ENCODE assay signal across 25 mouse cellular contexts in the genomic region with DNA sequence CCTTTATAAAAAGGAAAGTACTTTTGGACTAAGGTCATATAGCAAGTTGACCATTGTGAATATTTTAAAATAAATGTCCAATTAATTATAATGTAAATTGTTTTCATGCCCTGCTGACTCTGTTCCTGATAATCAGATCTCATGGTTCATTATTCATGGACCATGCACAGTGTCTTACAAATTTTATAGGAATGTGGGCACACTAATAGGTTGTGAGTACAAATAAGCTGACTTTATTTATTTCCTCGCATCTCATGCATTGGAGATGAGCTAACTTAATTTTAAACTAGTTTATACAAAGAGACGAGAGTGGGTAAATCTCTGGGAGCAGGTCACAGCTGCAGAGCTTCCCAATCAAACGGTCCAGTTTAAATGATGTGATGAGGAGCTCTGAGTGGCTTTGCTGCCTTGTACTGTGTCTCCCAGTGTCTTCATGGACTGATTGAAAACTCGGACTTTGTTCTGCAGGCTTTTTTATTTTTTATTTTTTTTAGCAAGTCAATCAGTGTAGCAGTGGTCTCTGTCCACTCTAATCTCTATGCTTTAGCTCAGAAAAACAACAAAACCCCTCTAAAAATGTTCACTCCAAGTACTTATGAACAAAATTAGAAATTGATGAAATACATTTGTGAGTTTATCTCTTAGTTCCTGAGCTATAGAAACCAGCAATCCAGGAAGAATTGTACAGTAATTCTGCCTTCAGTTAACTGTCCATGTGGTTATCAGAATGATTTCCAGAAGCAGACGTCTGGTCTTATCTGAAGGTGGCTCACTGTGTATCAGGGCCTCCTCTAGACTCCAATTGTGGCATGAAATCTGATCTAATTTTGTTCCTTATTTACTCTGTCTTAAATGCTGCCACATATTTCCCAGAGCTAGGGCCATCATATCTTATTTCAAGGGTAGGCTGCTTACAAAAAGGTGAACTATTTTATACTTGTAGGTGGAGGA.
DNase-seq lines count a peak whose midpoint lies in the region; ATAC-seq lines count a peak whose summit lies in the region.
"Had no signal": no experiment of that assay in that cellular context is flagged by ENCODE, and none has a peak within 500 bp of the region (broad histone marks: within the 10 kb centered on the region; RNA-seq: fewer than 3 reads in every experiment).

No protein-coding gene starts in this region.

- H3K4me3 ChIP-seq in hindbrain, embryonic 12.5 days, result no peak overlapping the region
- no peak overlapping the region for H3K4me3 ChIP-seq in hindbrain, embryonic 10.5 days
- H3K4me3 ChIP-seq in neural tube, embryonic 12.5 days, result no peak overlapping the region
- no peak overlapping the region for H3K4me3 ChIP-seq in neural tube, embryonic 15.5 days (replicated peaks)
- no peak overlapping the region for H3K4me3 ChIP-seq in hindbrain, embryonic 14.5 days (replicated peaks; ENCODE audit: low read length)
- H3K4me3 ChIP-seq: embryonic facial prominence, embryonic 13.5 days; erythroblast, embryonic 14.5 days; forebrain, embryonic 15.5 days; intestine, embryonic 15.5 days; limb, embryonic 12.5 days had no signal

- WGBS in hindbrain, embryonic 12.5 days, result 32% methylated on average over 5 of the region's 5 CpGs
- WGBS in hindbrain, embryonic 10.5 days, result 46% methylated on average over 5 of the region's 5 CpGs
- 33% methylated on average over 5 of the region's 5 CpGs for WGBS in neural tube, embryonic 12.5 days
- WGBS in neural tube, embryonic 15.5 days, result 21% methylated on average over 5 of the region's 5 CpGs
- 20% methylated on average over 5 of the region's 5 CpGs for WGBS in hindbrain, embryonic 14.5 days

- H3K27me3 ChIP-seq in hindbrain, embryonic 12.5 days, result no peaks in the 10 kb centered on the region
- no peaks in the 10 kb centered on the region for H3K27me3 ChIP-seq in hindbrain, embryonic 10.5 days (ENCODE audit: insufficient read depth, poor library complexity, severe bottlenecking)
- no peaks in the 10 kb centered on the region for H3K27me3 ChIP-seq in neural tube, embryonic 12.5 days (replicated peaks)
- no peaks in the 10 kb centered on the region for H3K27me3 ChIP-seq in neural tube, embryonic 15.5 days (replicated peaks)
- no peaks in the 10 kb centered on the region for H3K27me3 ChIP-seq in hindbrain, embryonic 14.5 days (ENCODE audit: control insufficient read depth, insufficient read depth, low read length)
- H3K27me3 ChIP-seq: embryonic facial prominence, embryonic 13.5 days; forebrain, embryonic 15.5 days; intestine, embryonic 15.5 days; limb, embryonic 12.5 days had no signal

- H3K36me3 ChIP-seq in hindbrain, embryonic 12.5 days, result no peaks in the 10 kb centered on the region
- H3K36me3 ChIP-seq in hindbrain, embryonic 10.5 days, result no peaks in the 10 kb centered on the region
- H3K36me3 ChIP-seq in neural tube, embryonic 12.5 days, result no peaks in the 10 kb centered on the region
- H3K36me3 ChIP-seq in neural tube, embryonic 15.5 days, result no peaks in the 10 kb centered on the region
- H3K36me3 ChIP-seq in hindbrain, embryonic 14.5 days (replicated peaks; ENCODE audit: control insufficient read depth, insufficient read depth), result no peaks in the 10 kb centered on the region
- H3K36me3 ChIP-seq: embryonic facial prominence, embryonic 13.5 days; forebrain, embryonic 15.5 days; intestine, embryonic 15.5 days; limb, embryonic 12.5 days had no signal

- H3K27ac ChIP-seq in hindbrain, embryonic 12.5 days, result no peak overlapping the region
- H3K27ac ChIP-seq in hindbrain, embryonic 10.5 days, result no peak overlapping the region
- H3K27ac ChIP-seq in neural tube, embryonic 12.5 days, result no peak overlapping the region
- no peak overlapping the region for H3K27ac ChIP-seq in neural tube, embryonic 15.5 days (replicated peaks)
- no peak overlapping the region for H3K27ac ChIP-seq in hindbrain, embryonic 14.5 days
- H3K27ac ChIP-seq: embryonic facial prominence, embryonic 13.5 days; forebrain, embryonic 15.5 days; intestine, embryonic 15.5 days; limb, embryonic 12.5 days had no signal

- no peak overlapping the region for H3K4me2 ChIP-seq in hindbrain, embryonic 12.5 days (replicated peaks)
- no peak overlapping the region for H3K4me2 ChIP-seq in neural tube, embryonic 12.5 days (replicated peaks)
- H3K4me2 ChIP-seq in neural tube, embryonic 15.5 days, result no peak overlapping the region
- no peak overlapping the region for H3K4me2 ChIP-seq in hindbrain, embryonic 14.5 days (replicated peaks)
- H3K4me2 ChIP-seq: embryonic facial prominence, embryonic 13.5 days; forebrain, embryonic 15.5 days; heart, embryonic 11.5 days; intestine, embryonic 15.5 days; limb, embryonic 12.5 days; liver, embryonic 11.5 days had no signal

- H3K9me3 ChIP-seq in hindbrain, embryonic 12.5 days (replicated peaks), result no peaks in the 10 kb centered on the region
- no peaks in the 10 kb centered on the region for H3K9me3 ChIP-seq in hindbrain, embryonic 10.5 days
- no peaks in the 10 kb centered on the region for H3K9me3 ChIP-seq in neural tube, embryonic 12.5 days
- no peaks in the 10 kb centered on the region for H3K9me3 ChIP-seq in neural tube, embryonic 15.5 days (replicated peaks)
- no peaks in the 10 kb centered on the region for H3K9me3 ChIP-seq in hindbrain, embryonic 14.5 days (ENCODE audit: control insufficient read depth, low read length)
- H3K9me3 ChIP-seq: embryonic facial prominence, embryonic 13.5 days; forebrain, embryonic 15.5 days; intestine, embryonic 15.5 days; limb, embryonic 12.5 days had no signal

- no peak for DNase-seq in hindbrain, embryonic 10.5 days (ENCODE audit: low spot score)
- DNase-seq in hindbrain, embryonic 14.5 days (ENCODE audit: low spot score), result no peak
- DNase-seq in retina, postnatal 1 day, result peak; percentile 69
- DNase-seq in frontal cortex, postnatal 25 days (ENCODE audit: low spot score in 2 of 2), result no peak
- DNase-seq in ovary, adult 18-20 months (ENCODE audit: low spot score), result no peak
- DNase-seq: adrenal gland, postnatal 14 days; cerebellum, adult 9-10 months; gastrocnemius, postnatal 14 days; heart, adult 11 months; kidney, adult 8-10 months; kidney, postnatal 10 days; lung, adult 2 months; right cerebral cortex, adult 18-20 months; right cerebral cortex, postnatal 4 days; thymus, postnatal 14 days had no signal

- ATAC-seq in hindbrain, embryonic 12.5 days (ENCODE audit: low FRiP score), result peak; percentile 92
- ATAC-seq in neural tube, embryonic 12.5 days (ENCODE audit: low FRiP score, low read depth), result peak; percentile 93
- ATAC-seq in neural tube, embryonic 15.5 days (ENCODE audit: low FRiP score), result no peak
- ATAC-seq in hindbrain, embryonic 14.5 days (ENCODE audit: low FRiP score), result 0 out of 2 replicates have a peak, but pooled peaks have one; percentile 31
- ATAC-seq: forebrain, embryonic 15.5 days; intestine, embryonic 15.5 days had no signal

- no peak overlapping the region for H3K9ac ChIP-seq in hindbrain, embryonic 12.5 days
- H3K9ac ChIP-seq in neural tube, embryonic 12.5 days, result no peak overlapping the region
- H3K9ac ChIP-seq in neural tube, embryonic 15.5 days (replicated peaks), result no peak overlapping the region
- H3K9ac ChIP-seq in hindbrain, embryonic 14.5 days, result no peak overlapping the region
- H3K9ac ChIP-seq: embryonic facial prominence, embryonic 13.5 days; forebrain, embryonic 15.5 days; intestine, embryonic 15.5 days; limb, embryonic 12.5 days had no signal

- H3K4me1 ChIP-seq in hindbrain, embryonic 12.5 days, result 0 out of 2 replicates have a peak, but pooled peaks cover 3% of the 10 kb centered on the region
- H3K4me1 ChIP-seq in hindbrain, embryonic 10.5 days (replicated peaks), result peaks cover 15% of the 10 kb centered on the region; the same call in 1 of the 2 replicates
- H3K4me1 ChIP-seq in neural tube, embryonic 12.5 days, result no peaks in the 10 kb centered on the region
- H3K4me1 ChIP-seq in neural tube, embryonic 15.5 days, result no peaks in the 10 kb centered on the region
- peaks cover 8% of the 10 kb centered on the region; the same call in 1 of the 2 replicates for H3K4me1 ChIP-seq in hindbrain, embryonic 14.5 days (replicated peaks; ENCODE audit: control insufficient read depth, insufficient read depth, low read length)
- H3K4me1 ChIP-seq: embryonic facial prominence, embryonic 13.5 days; forebrain, embryonic 15.5 days; intestine, embryonic 15.5 days; limb, embryonic 12.5 days had no signal
